Mouse (Mus musculus) embryonic stem cell, embryonic (primary cell): ENCODE data around the gene Lcor.

ENCODE experiments used
- CTCF ChIA-PET, 4 experiments: fragments of 300-600 bp in 2 of 4; fragments of 350-600 bp in 2 of 4; sonication (Branson Sonifier 250); formaldehyde crosslinking; loops; one replicate each; lab custom pipeline; 2022; ENCODE audit warnings: inconsistent platforms in 2 of 4; lab: Charles Lee
- POLR2A ChIA-PET, 4 experiments: fragments of 300-600 bp in 2 of 4; fragments of 350-600 bp in 2 of 4; sonication (Branson Sonifier 250); formaldehyde crosslinking; loops; one replicate each; lab custom pipeline; 2022; ENCODE audit warnings: antibody characterized with exemption in 4 of 4, inconsistent platforms in 1 of 4; lab: Charles Lee

The Lcor gene

GRCm38 (mm10) chr19:41581706-41582420, 99.4 kb downstream of the Lcor start, which contains the start of gene Gm340:
Gene Gm340, plus strand, starts transcription at chr19:41582370.
- ChIA-PET CTCF (interaction anchor here in 1 of 4 experiments (1.4 kb wide), 1 partner anchor 140 kb away, joined by 4 read pairs; no protein-coding TSS in a partner anchor), POLR2A (interaction anchor here in 2 of 4 experiments (0.6 to 1.3 kb wide), 2 partner anchors 11 to 512 kb away, joined by 3 to 4 read pairs; no protein-coding TSS in a partner anchor)

- ChIA-PET POLR2A (interaction anchor here in 1 of 4 experiments (1.3 kb wide), 1 partner anchor 12 kb away, joined by 3 read pairs; no protein-coding TSS in a partner anchor), CTCF (no interaction called here)
Observed at GRCm38 (mm10) chr19:41582918-41583514, 100.6 kb downstream of the Lcor start.

- POLR2A ChIA-PET, result interaction anchor here in 2 of 4 experiments (0.6 to 4.4 kb wide), 6 partner anchors 8 to 24 kb away, joined by 3 to 26 read pairs (median 4); no protein-coding TSS in a partner anchor
- CTCF ChIA-PET, result interaction anchor here in 1 of 4 experiments (1.2 kb wide), 1 partner anchor 43 kb away, joined by 3 read pairs; no protein-coding TSS in a partner anchor
Observed at GRCm38 (mm10) chr19:41586752-41587151, 104.3 kb downstream of the Lcor start.

- POLR2A ChIA-PET, result interaction anchor here in 3 of 4 experiments (0.6 to 4.4 kb wide), 5 partner anchors 9 to 51 kb away, joined by 3 to 26 read pairs (median 5); no protein-coding TSS in a partner anchor
Observed at GRCm38 (mm10) chr19:41587431-41588222, 105.2 kb downstream of the Lcor start.

GRCm38 (mm10) chr19:41589026-41589425, 106.6 kb downstream of the Lcor start:
- ChIA-PET CTCF (interaction anchor here in 1 of 4 experiments (0.5 to 1.2 kb wide), 2 partner anchors 145 to 502 kb away, joined by 3 read pairs; no protein-coding TSS in a partner anchor), POLR2A (interaction anchor here in 2 of 4 experiments (0.7 to 4.4 kb wide), 8 partner anchors 11 to 246 kb away, joined by 3 to 26 read pairs (median 4); no protein-coding TSS in a partner anchor)

More at GRCm38 (mm10) chr19:41587431-41588222, 105.2 kb downstream of the Lcor start:
- CTCF ChIA-PET, result interaction anchor here in 2 of 4 experiments (0.6 to 1.2 kb wide), 2 partner anchors 42 to 225 kb away, joined by 3 read pairs; no protein-coding TSS in a partner anchor

- ChIA-PET POLR2A (interaction anchor here in 3 of 4 experiments (0.6 to 4.4 kb wide), 8 partner anchors 11 to 667 kb away, joined by 3 to 26 read pairs (median 4); no protein-coding TSS in a partner anchor), CTCF (interaction anchor here in 2 of 4 experiments (0.5 to 1.2 kb wide), 4 partner anchors 13 to 503 kb away, joined by 3 to 5 read pairs (median 4); no protein-coding TSS in a partner anchor)
Observed at GRCm38 (mm10) chr19:41589681-41590080, 107.2 kb downstream of the Lcor start.

GRCm38 (mm10) chr19:41591808-41592207, 109.4 kb downstream of the Lcor start:
- ChIA-PET POLR2A (no interaction called here), CTCF (no interaction called here)

GRCm38 (mm10) chr19:41597170-41597894, 114.9 kb downstream of the Lcor start:
- CTCF ChIA-PET, result no interaction called here
- POLR2A ChIA-PET, result no interaction called here

- CTCF ChIA-PET, result interaction anchor here in 3 of 4 experiments (0.6 to 1.2 kb wide), 4 partner anchors 45 to 205 kb away, joined by 3 to 10 read pairs (median 4); no protein-coding TSS in a partner anchor
- POLR2A ChIA-PET, result interaction anchor here in 2 of 4 experiments (1.1 to 1.6 kb wide), 2 partner anchors 11 to 27 kb away, joined by 4 to 7 read pairs; no protein-coding TSS in a partner anchor
Observed at GRCm38 (mm10) chr19:41600647-41601046, 118.2 kb downstream of the Lcor start.

GRCm38 (mm10) chr19:41606208-41606987, 124.0 kb downstream of the Lcor start:
- POLR2A ChIA-PET, result interaction anchor here in 2 of 4 experiments (0.5 to 1.3 kb wide), 4 partner anchors 11 to 294 kb away, joined by 3 to 4 read pairs (median 3); no protein-coding TSS in a partner anchor
- CTCF ChIA-PET, result no interaction called here

- POLR2A ChIA-PET, result interaction anchor here in 1 of 4 experiments (1.0 to 1.5 kb wide), 3 partner anchors 23 to 43 kb away, joined by 3 read pairs; no protein-coding TSS in a partner anchor
- CTCF ChIA-PET, result interaction anchor here in 2 of 4 experiments (1.6 to 5.2 kb wide), 2 partner anchors 10 to 17 kb away, joined by 4 to 18 read pairs; no protein-coding TSS in a partner anchor
Observed at GRCm38 (mm10) chr19:41611683-41612082, 129.2 kb downstream of the Lcor start.
